Mouse (Mus musculus): Measurements from ENCODE around the gene Tmem139.

Tmem139 gene

GRCm38 (mm10) chr6:42276151-42276550 is 14.4 kb downstream of the Tmem139 start:
- DNase-seq (ENCODE audit: low spot score in 2 of 2): no peak

GRCm38 (mm10) chr6:42282865-42283528 is 21.2 kb downstream of the Tmem139 start:
- DNase-seq (ENCODE audit: low spot score in 2 of 2): no peak

GRCm38 (mm10) chr6:42286448-42286847 is 24.7 kb downstream of the Tmem139 start, which contains the start of gene Clcn1:
TSS of gene Clcn1 (plus strand) at chr6:42286685.
- no peak for DNase-seq (ENCODE audit: low spot score in 2 of 2)

GRCm38 (mm10) chr6:42287562-42287961 is 25.8 kb downstream of the Tmem139 start:
- no peak for DNase-seq (ENCODE audit: low spot score in 2 of 2)

GRCm38 (mm10) chr6:42293327-42293726 is 31.6 kb downstream of the Tmem139 start:
- no peak for DNase-seq (ENCODE audit: low spot score in 2 of 2)

- DNase-seq (ENCODE audit: low spot score in 2 of 2): no peak
Observed at GRCm38 (mm10) chr6:42295549-42296094, 33.9 kb downstream of the Tmem139 start.

- DNase-seq (ENCODE audit: low spot score in 2 of 2): no peak
Observed at GRCm38 (mm10) chr6:42299362-42299761, 37.6 kb downstream of the Tmem139 start.

GRCm38 (mm10) chr6:42309816-42310378 is 48.1 kb downstream of the Tmem139 start:
- DNase-seq (ENCODE audit: low spot score in 2 of 2): no peak

- no peak for DNase-seq (ENCODE audit: low spot score in 2 of 2)
Observed at GRCm38 (mm10) chr6:42310427-42311053, 48.8 kb downstream of the Tmem139 start.
